Mouse (Mus musculus): ENCODE results near the gene Hyal1.
"Not testable (repeated sequence)": the region's sequence is repeated elsewhere in the genome, so short reads cannot be mapped to it uniquely, and the experiment has no call there.

Gene Hyal1

GRCm38 (mm10) chr9:107573774-107574173 is 3.0 kb upstream of the Hyal1 start:
- DNase-seq, result not testable (repeated sequence)

- peak; percentile 50 for DNase-seq
Measured at GRCm38 (mm10) chr9:107575579-107576356, 959 bp upstream of the Hyal1 start.

GRCm38 (mm10) chr9:107577871-107578270 is 1.1 kb downstream of the Hyal1 start:
- DNase-seq, result no peak

DNA sequence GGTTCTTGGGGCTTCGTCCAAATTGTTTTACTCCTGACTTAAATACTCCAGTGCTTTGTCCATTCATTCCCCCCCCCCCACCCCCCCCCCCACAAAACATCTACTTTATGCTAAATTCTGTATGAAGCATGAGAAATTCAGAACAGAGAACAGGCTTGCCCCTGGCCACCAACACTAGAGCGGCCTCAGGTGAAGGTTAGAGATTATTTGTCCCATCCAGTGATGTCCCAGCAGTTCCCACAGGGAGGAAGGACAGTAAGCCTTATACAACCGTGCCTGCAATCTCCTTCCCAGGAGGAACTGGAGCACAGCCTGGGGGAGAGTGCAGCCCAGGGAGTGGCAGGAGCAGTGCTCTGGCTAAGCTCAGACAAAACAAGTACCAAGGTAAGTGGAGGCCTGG is 1.9 kb downstream of the Hyal1 start, which contains the start of gene Naa80:
Gene Naa80 (plus strand): TSS at position 301 of the 400 bp plus-strand sequence.
- no peak for DNase-seq

DNA sequence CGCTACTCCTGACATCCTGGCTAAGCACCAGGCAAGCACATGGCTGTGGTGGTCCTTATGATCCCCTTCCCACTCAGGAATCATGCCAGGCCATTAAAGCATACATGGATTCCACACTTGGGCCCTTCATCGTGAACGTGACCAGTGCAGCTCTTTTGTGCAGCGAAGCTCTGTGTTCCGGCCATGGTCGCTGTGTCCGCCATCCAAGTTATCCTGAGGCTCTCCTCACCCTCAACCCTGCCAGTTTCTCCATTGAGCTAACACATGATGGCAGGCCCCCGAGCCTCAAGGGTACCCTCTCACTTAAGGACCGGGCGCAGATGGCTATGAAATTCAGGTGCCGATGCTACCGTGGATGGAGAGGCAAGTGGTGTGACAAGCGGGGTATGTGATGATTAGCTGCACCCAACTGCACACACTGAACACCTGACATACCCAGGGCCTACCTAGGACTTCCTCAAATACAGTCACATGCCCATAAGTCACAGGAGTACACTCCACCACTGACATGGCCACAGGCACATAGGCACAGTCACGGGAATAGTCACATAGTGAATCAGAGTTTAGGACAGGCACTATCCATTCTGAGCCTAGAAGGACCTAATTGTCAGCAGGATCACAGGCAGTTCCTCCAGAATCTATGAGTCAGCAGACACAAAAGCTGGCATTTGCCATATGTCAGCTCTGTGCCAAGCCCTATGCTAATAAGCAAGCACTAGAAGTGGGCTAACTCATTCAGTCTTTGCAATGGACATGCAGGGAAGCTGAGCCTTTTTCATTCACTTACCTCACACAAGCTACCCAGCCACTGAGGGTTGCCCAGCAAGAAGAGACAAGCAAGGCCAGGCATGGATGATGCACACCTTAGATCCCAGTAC is 2.5 kb downstream of the Hyal1 start:
- no peak for DNase-seq

DNA sequence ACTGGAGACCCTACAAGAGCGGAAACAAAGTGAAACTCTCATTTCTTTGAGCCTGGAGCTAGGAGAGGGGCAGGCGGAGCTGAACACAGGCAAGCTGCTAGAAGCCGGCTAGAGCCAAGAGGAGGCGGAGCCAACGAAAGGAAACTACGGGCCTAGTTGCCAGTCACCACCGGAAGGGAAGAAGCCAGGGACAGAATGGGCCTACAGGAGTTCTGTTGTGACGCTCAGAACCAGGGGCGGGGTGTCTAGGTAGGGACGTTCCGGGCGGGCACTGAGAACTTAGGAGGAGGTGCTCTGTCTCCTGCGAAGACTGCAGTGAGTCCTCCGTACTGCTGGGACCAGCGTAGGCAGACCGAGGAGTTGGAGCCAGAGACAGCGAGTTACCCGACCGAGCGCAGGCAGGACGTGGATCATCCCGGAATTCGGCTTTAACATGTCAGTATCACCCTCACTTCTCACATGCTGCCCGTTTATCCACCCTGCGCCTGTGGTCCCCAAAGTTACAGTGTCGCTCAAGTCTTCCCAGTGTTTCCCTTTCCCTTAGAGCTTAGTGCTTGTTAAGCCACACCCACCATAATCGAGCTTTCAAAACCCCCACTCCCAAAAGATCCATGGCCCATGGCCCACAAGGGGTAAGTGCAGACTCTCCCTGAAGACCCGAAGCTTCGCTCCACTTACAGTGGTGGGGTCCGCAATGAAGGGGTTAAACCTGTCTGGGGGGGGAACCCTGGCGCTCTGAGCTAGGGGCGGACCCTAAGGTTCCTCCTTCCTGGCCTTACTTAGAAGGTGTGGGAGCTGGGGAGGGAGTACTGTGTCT is 4.0 kb downstream of the Hyal1 start, which contains the start of gene Hyal3:
Gene Hyal3 (plus strand): TSS at position 318 of the 817 bp plus-strand sequence.
- peak; percentile 90 for DNase-seq

- no peak for DNase-seq
Measured at GRCm38 (mm10) chr9:107581584-107581983, 4.9 kb downstream of the Hyal1 start.

- DNase-seq, result peak; percentile 39
Measured at GRCm38 (mm10) chr9:107582509-107583062, 5.9 kb downstream of the Hyal1 start.

- no peak for DNase-seq
Measured at GRCm38 (mm10) chr9:107583174-107583573, 6.4 kb downstream of the Hyal1 start.

DNA sequence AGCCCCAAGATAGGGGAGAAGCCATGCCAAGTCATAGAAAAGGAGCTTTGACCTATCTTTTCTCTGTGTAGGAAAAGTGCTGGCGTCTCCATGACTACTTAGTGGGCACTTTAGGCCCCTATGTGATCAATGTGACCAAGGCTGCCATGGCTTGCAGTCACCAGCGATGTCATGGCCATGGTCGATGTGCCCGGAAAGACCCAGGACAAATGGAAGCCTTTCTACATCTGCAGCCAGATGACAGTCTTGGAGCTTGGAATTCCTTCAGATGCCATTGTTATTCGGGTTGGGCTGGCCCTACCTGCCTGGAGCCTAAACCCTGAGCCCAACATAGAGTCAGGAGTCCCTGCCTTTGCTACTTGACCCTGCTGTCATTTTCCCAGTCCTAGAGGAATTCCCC is 9.8 kb downstream of the Hyal1 start:
- no peak for DNase-seq

DNA sequence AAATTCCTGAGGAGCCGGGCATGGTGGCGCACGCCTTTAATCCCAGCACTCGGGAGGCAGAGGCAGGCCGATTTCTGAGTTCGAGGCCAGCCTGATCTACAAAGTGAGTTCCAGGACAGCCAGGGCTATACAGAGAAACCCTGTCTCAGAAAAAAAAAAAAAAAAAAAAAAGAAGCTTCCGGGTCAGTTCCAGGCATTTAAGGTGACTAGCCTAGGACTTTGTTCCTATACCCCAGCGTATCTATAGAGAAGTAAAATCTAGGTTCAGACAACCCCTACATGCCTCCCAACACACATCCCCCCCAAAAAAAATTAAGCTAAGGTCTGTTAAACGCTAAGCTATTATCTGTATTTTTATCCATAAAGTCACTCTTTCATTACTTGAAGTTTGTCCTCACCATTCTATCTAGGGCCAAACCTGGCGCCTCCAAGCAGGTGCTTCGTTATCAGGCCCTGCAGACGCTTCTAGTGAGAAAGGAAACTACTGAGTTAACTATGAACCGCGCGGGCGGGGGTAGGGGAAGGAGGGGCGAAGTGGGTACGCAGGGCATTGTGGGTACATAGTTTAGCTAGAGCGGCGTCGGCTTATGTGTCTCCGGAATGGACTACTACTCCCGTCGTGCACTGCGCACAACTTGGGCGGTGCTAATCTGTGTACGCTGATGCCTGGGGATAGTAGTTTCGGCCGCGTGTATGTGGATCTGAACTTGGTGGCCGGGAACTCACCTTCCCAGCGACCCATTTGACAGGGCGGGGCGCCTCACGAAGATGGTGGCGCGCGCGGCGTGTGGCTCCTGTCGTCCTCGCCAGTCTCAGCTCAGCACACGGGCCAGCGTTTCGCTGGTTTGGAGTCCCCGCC is 10.5 kb downstream of the Hyal1 start, which contains the start of gene Ifrd2:
Gene Ifrd2 (plus strand): TSS at position 669 of the 859 bp plus-strand sequence.
- DNase-seq, result peak; percentile 97

DNA sequence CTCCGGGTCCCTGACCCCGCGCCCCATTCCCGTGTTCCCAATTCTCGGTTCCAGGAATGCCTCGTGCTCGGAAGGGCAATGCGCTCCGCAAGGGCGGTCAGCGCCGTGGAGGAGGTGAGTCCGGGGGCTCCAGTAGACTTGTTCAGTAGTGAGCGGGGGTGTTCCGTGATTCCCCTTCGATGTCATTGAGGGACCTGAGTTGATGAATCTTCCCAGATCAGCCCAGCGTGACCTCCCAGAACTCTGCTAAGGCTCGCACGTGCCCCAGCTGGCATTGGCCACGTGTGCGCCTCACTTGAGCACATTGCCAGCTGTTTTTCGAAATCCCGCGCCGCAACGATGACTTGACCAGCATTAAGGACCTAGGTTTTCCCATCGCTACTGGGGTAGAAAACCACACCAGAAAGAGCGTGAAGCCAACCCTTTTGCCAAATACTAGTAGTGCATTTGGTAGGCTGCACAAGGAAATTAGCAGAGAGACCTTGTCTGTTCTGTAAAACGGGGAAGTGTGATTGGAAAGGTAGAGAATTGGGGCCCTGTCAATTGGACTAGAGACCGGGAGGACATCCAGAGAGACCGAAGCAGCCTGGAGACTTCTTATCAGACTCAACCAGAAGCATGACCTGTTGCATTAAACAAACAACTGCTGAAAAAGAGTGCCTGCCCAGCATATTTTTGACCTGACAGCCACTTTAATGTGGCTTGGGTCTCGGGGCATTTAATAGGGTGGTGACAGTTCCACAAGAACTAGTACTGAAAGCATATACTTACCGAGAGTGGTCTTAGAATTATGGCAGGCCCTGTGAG is 11.3 kb downstream of the Hyal1 start:
- no peak for DNase-seq

GRCm38 (mm10) chr9:107590058-107590772 is 13.5 kb downstream of the Hyal1 start:
- peak; percentile 73 for DNase-seq

GRCm38 (mm10) chr9:107590773-107591060 is 14.0 kb downstream of the Hyal1 start:
- no peak for DNase-seq

GRCm38 (mm10) chr9:107593101-107593976 is 16.6 kb downstream of the Hyal1 start:
- peak; percentile 73 for DNase-seq

DNA sequence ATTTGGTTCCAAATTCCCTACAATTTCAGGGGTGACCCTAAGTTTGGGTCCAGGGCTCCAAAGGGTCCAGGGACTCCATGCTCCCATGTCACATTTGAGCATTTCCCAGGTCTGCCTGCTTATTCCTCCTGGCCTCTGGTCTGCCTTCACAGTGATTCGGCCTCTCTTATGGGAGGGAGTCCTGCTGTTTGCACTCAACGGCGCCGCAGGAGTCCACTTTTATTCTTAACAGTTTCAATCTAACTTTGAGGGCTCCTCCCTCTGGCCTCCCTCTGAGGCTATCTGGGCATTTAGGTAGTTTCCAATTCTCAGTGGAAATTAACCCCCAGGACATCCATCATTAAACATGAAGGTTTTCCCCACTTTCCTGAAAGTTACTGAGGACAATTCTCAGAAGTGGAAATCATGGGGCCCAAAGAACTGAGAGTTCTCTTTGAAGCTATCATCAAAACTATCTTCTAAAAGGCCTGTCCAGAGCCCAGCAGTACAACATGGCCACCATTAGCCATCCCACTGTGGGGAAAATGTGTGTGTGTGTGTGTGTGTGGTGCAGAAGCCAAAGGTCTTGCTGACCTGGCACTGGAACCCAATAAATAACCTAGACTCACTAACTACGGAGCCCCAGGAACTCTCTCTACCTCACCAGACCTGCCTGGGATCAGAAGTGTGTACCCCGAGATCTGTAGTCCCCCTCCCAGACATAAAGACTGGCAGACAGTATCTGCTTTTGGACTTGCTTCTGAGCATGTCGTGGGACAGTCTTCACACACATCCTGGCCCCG is 17.7 kb downstream of the Hyal1 start:
- no peak for DNase-seq

DNA sequence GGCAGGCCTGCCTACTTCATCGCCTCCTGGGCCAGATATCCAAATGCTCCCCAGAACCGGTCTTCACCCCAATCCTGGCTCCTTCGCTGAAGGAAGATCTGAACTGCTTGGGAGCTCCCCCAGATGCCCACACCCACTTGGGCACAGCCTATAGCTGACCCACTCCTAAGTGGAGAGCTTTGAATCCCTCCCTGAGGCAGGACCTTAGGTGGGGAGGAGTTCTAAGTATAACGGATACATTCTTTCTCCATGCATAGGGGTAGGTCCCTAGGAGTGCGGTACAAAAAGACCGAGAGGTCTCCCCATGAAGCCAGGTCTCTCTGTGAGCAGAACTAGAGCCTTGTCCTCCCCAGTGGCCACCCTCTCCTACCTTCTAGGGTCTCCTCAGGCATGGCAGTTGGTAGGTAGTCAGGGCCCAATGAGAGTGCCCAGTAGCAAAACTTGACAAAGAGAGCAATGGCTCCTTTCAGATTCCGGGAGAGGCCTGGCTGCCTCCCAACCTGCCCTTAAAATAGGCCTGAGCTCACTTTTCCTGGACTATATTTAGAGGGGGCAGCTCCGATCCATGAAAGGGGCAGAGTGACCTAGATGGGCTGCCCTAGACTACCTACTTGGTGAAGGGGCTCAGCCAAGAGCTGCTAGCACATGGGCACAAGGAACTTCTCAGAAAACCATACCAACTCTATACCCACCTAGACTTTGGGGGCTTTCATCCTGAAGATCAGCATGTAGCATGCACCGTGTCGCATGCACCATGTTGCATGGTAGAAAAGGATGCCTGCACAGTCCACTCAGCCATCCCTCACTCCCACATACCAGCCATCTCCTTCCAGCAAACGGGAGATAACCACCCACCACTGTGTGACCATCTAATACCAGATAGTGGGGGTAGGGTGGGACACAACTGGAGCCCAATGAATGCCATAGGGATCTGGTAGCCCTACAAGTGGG is 20.2 kb downstream of the Hyal1 start:
- DNase-seq, result no peak
